Mouse (Mus musculus): ENCODE data around the gene Rhox2a. TPM values are rescaled to one million over a fixed set of nuclear protein-coding genes. Genes with fewer than 3 reads are reported as not detected.
"Not testable (repeated sequence)": the region's sequence is repeated elsewhere in the genome, so short reads cannot be mapped to it uniquely, and the experiment has no call there.

The Rhox2a gene
- not detected for total RNA-seq (2021)

- intact Hi-C loops (cut with DNase I); DNase-seq (ENCODE audit: low spot score): not testable (repeated sequence)
Observed at GRCm38 (mm10) chrX:37244676-37245075, at the start of gene Rhox2a. Gene Rhox2a (plus strand): TSS chrX:37244976.

GRCm38 (mm10) chrX:37198676-37199075, 46.1 kb upstream of the Rhox2a start:
- intact Hi-C loops (cut with DNase I) = loop anchor here (10.0 kb wide), 1 partner anchor 74 kb away; the partner anchor contains the start of gene Nkap
- DNase-seq (ENCODE audit: low spot score) = no peak

- intact Hi-C loops (cut with DNase I) = no loop called here
- no peak for DNase-seq (ENCODE audit: low spot score)
Observed at GRCm38 (mm10) chrX:37210941-37211340, 33.8 kb upstream of the Rhox2a start, which contains the start of gene Gm9. Gene Gm9 (minus strand): TSS chrX:37211041.

GRCm38 (mm10) chrX:37222158-37222557, 22.6 kb upstream of the Rhox2a start, which contains the start of gene Rhox1:
Gene Rhox1 (minus strand): TSS chrX:37222258.
- DNase-seq (ENCODE audit: low spot score); intact Hi-C loops (cut with DNase I): not testable (repeated sequence)

DNA sequence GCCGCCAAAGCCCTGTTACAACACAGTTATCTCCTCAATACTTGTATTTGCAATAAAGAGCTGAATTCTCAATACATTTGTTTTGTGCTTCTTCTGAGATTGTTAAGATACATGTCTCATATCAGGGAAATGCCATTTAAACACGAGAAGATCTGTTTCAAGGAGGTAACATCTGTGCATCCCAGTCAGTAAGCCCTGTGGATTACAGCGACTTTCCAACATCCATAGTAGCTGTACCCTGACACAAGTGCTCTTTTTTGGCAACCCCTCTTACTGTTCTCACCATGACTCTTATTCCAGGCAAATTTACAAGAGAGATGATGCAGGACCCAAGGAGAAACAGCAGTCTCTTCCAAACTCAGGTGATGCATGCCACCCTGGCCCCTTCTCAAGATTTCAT, 4.8 kb downstream of the Rhox2a start, which contains the start of gene Rhox3a:
Gene Rhox3a, plus strand, starts transcription at position 301 of the 400 bp plus-strand sequence.
- DNase-seq (ENCODE audit: low spot score); intact Hi-C loops (cut with DNase I): not testable (repeated sequence)

DNA sequence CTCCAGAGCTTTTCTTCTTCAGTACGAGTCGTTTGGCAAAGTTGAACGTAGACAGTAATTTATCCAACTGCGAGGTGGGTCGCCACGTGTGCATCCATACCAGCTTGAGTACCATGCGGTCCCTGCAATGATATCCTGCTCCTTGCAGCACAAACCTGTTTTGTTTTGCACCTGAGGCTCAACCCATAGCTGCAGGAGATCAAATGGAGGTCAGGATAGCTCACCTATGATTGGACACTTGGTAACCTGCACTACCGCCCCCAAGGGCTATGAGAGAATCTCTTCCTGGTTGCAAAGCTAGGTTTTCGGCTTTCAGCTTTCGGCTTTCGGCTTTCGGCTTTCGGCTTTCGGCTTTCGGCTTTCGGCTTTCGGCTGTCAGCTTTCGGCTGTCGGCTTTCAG, 20.3 kb downstream of the Rhox2a start, which contains the start of gene Rhox4a:
Gene Rhox4a, plus strand, starts transcription at position 301 of the 400 bp plus-strand sequence.
- DNase-seq (ENCODE audit: low spot score); intact Hi-C loops (cut with DNase I): not testable (repeated sequence)

Other genes starting within 250 kb of the Rhox2a start
- not detected for gene Sowahd, start 196.1 kb upstream of the Rhox2a start, total RNA-seq (2021)
- gene Rpl39, start 159.6 kb upstream of the Rhox2a start, total RNA-seq (2021) = 100 to 1,000 TPM; 313 to 327 TPM
- 1 to 10 TPM; 6.8 to 7.0 TPM for gene Upf3b, start 134.7 kb upstream of the Rhox2a start, total RNA-seq (2021)
- 10 to 100 TPM in 1 of 2 experiments, 1 to 10 TPM in 1; 8.9 to 10.2 TPM for gene Nkap, start 118.2 kb upstream of the Rhox2a start, total RNA-seq (2021)
- not detected for gene Akap14, start 76.1 kb upstream of the Rhox2a start, total RNA-seq (2021)
- 100 to 1,000 TPM; 902 to 919 TPM for gene Ndufa1, start 53.8 kb upstream of the Rhox2a start, total RNA-seq (2021)
- gene Rnf113a1, start 53.7 kb upstream of the Rhox2a start, total RNA-seq (2021) = 1 to 10 TPM; 1.6 to 3.1 TPM
- not detected for gene Gm9, start 33.9 kb upstream of the Rhox2a start, total RNA-seq (2021)
- not detected for gene Rhox1, start 22.7 kb upstream of the Rhox2a start, total RNA-seq (2021)
- not detected for gene Rhox3a, start 4.9 kb downstream of the Rhox2a start, total RNA-seq (2021)
- not detected for gene Rhox4a, start 20.4 kb downstream of the Rhox2a start, total RNA-seq (2021)
- gene Rhox3a2, start 135.1 kb downstream of the Rhox2a start, total RNA-seq (2021) = not detected
- gene Rhox4a2, start 145.9 kb downstream of the Rhox2a start, total RNA-seq (2021) = not detected
- not detected for gene Rhox2b, start 167.1 kb downstream of the Rhox2a start, total RNA-seq (2021)
- not detected for gene Rhox4b, start 187.5 kb downstream of the Rhox2a start, total RNA-seq (2021)
- gene Rhox2c, start 208.7 kb downstream of the Rhox2a start, total RNA-seq (2021) = not detected
- not detected for gene Rhox3c, start 213.6 kb downstream of the Rhox2a start, total RNA-seq (2021)
- gene Rhox4c, start 235.4 kb downstream of the Rhox2a start, total RNA-seq (2021) = not detected
- gene Rhox2d, start 248.5 kb downstream of the Rhox2a start, total RNA-seq (2021) = not detected